Mouse (Mus musculus) forebrain, postnatal 0 days (tissue): ENCODE data around the gene Npas2. TPM values are rescaled to one million over a fixed set of nuclear protein-coding genes. Genes with fewer than 3 reads are reported as not detected.

Experiments used
- ATAC-seq: fragments of 200-750 bp; cut with Nextera tagmentation; 2 replicates; pipeline ENCODE4 v1.8.0; 2017; ENCODE audit warnings: mild to moderate bottlenecking, moderate library complexity
- DNase-seq: peaks from one replicate; pipeline ENCODE4 v3.0.0-alpha.2; 2015
- H3K27ac ChIP-seq: fragments of 300-500 bp; sonication (generic); 2 replicates; pipeline ENCODE4 v1.5.1; 2014; ENCODE audit warnings: low read depth, mild to moderate bottlenecking, antibody characterized with exemption, low read length, moderate library complexity, mixed read lengths
- H3K27me3 ChIP-seq: fragments of 300-500 bp; sonication (generic); 2 replicates; pipeline ENCODE4 v1.6.1; 2014; ENCODE audit warnings: mild to moderate bottlenecking, low read length, mixed read lengths; ENCODE audit not compliant: insufficient read depth
- H3K36me3 ChIP-seq: fragments of 300-500 bp; sonication (generic); 2 replicates; pipeline ENCODE4 v1.6.1; 2014; ENCODE audit warnings: mild to moderate bottlenecking, moderate library complexity; ENCODE audit not compliant: insufficient read depth
- H3K4me1 ChIP-seq: fragments of 300-500 bp; sonication (generic); 2 replicates; pipeline ENCODE4 v1.6.1; 2014; ENCODE audit warnings: antibody characterized with exemption; ENCODE audit not compliant: insufficient read depth
- H3K4me2 ChIP-seq: fragments of 300-500 bp; sonication (generic); 2 replicates; pipeline ENCODE4 v1.6.1; 2014; ENCODE audit warnings: low read depth, mild to moderate bottlenecking, moderate library complexity
- H3K4me3 ChIP-seq: fragments of 300-500 bp; sonication (generic); 2 replicates; pipeline ENCODE4 v1.5.1; 2014; ENCODE audit warnings: low read depth, low read length, mixed read lengths
- H3K9ac ChIP-seq: fragments of 300-500 bp; sonication (generic); 2 replicates; pipeline ENCODE4 v1.6.1; 2014; ENCODE audit warnings: mild to moderate bottlenecking
- H3K9me3 ChIP-seq: fragments of 300-500 bp; sonication (generic); 2 replicates; pipeline ENCODE4 v1.6.1; 2016; ENCODE audit warnings: low read length
- CTCF ChIP-seq: sonication (generic); IDR thresholded peaks from 2 replicates; pipeline ENCODE4 v1.5.1; 2016; ENCODE audit warnings: antibody characterized with exemption, control low read depth, low read depth
- WGBS: fragments of 180-500 bp; shearing (Covaris S2); extraction: QIAGEN DNeasy Blood & Tissue Kit; methylation state at CpG from one replicate; pipeline ENCODE4 v1.1.7; 2014; 5-methylcytosine and 5-hydroxymethylcytosine counted together
- polyA plus RNA-seq: library from polyadenylated mRNA; unstranded; fragments of >200 nt; fragmentation: Nextera tagmentation; extraction: Ambion mirVana; gene quantifications from 2 replicates; pipeline ENCODE4 v1.2.1, GENCODE M21; 2015
- total RNA-seq: library from RNA; depleted of rRNA; stranded (reverse); fragments of >200 nt; gene quantifications from 2 replicates; pipeline ENCODE4 v1.2.3, GENCODE M21; 2014

Gene Npas2
- total and polyA plus RNA-seq, 2 experiments from 2014 or later, result 3.3 to 4.6 TPM

- Histone ChIP-seq H3K27ac (no peak overlapping the region), H3K4me1 (no peaks in the 10 kb centered on the region), H3K4me3 (no peak overlapping the region), H3K9ac (no peak overlapping the region), H3K4me2 (no peak overlapping the region), H3K9me3 (no peaks in the 10 kb centered on the region), H3K27me3 (no peaks in the 10 kb centered on the region), H3K36me3 (no peaks in the 10 kb centered on the region)
- peak; percentile 22 for TF ChIP-seq CTCF
- DNase-seq, result no peak
- ATAC-seq, result no peak
- WGBS, result 75% methylated on average over 5 of the region's 5 CpGs
Measured at GRCm38 (mm10) chr1:39210928-39211327, 17.4 kb downstream of the Npas2 start.

GRCm38 (mm10) chr1:39212982-39213381, 19.5 kb downstream of the Npas2 start:
- ATAC-seq, result no peak
- H3K36me3 ChIP-seq, result no peaks in the 10 kb centered on the region
- no peak for TF ChIP-seq CTCF
- DNase-seq, result no peak
- WGBS, result 85% methylated on average over 6 of the region's 6 CpGs
- no peaks in the 10 kb centered on the region for H3K27me3 ChIP-seq
- H3K9ac ChIP-seq, result no peak overlapping the region
- no peaks in the 10 kb centered on the region for H3K9me3 ChIP-seq
- H3K4me3 ChIP-seq, result no peak overlapping the region
- no peak overlapping the region for H3K4me2 ChIP-seq
- H3K27ac ChIP-seq, result no peak overlapping the region
- no peaks in the 10 kb centered on the region for H3K4me1 ChIP-seq

DNA sequence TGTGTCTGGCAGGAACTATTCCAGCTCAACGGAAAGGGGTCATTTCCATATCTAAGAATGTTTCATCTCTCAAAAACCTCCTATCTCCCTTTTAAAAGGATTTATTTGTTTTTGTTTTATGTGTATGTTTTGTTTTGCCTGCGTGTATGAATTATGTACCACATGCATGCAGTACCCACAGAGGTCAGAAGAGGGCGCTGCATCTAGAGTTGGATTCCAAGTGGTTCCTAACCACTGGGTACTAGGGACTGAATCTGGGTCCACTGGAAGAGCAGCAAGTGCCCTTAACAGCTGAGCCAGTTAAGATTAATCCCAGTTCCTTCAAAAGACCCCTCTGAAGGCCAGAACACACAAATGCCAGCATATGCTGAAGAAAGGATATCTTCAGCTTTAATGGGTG, 24.1 kb downstream of the Npas2 start:
- Histone ChIP-seq H3K4me2 (no peak overlapping the region), H3K9ac (no peak overlapping the region), H3K27me3 (no peaks in the 10 kb centered on the region), H3K4me1 (no peaks in the 10 kb centered on the region), H3K4me3 (no peak overlapping the region), H3K27ac (no peak overlapping the region), H3K36me3 (no peaks in the 10 kb centered on the region), H3K9me3 (no peaks in the 10 kb centered on the region)
- DNase-seq (no peak), ATAC-seq (no peak)
- 83% methylated on average over 3 of the region's 3 CpGs for WGBS
- TF ChIP-seq CTCF, result peak; percentile 42; the same call in 1 of the 2 replicates

DNA sequence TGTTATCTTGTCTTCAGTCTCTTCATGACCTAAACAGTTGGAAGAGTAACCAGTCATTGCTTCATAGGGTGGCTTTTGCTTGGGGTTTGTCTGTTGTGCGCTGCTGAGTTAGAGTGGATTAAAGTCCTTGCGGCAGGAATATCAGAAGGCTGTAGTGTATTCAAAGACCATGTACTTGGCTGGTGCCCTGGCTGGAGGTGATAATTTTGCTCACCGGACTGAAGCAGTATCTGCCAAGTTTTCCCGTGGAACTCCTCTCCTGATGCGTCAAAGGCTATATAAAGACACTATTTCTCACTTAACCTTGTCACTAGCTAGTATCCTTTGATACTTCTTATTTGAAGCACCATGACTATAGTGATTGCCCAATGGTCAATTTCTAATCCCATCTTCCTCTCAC, 34.9 kb downstream of the Npas2 start:
- TF ChIP-seq CTCF, result no peak
- Histone ChIP-seq H3K9me3 (no peaks in the 10 kb centered on the region), H3K4me1 (no peaks in the 10 kb centered on the region; the same call in 1 of the 2 replicates), H3K4me3 (no peak overlapping the region), H3K27ac (no peak overlapping the region), H3K36me3 (no peaks in the 10 kb centered on the region), H3K4me2 (no peak overlapping the region), H3K9ac (no peak overlapping the region), H3K27me3 (no peaks in the 10 kb centered on the region)
- WGBS, result 92% methylated on average over 5 of the region's 5 CpGs
- no peak for DNase-seq
- ATAC-seq, result no peak

DNA sequence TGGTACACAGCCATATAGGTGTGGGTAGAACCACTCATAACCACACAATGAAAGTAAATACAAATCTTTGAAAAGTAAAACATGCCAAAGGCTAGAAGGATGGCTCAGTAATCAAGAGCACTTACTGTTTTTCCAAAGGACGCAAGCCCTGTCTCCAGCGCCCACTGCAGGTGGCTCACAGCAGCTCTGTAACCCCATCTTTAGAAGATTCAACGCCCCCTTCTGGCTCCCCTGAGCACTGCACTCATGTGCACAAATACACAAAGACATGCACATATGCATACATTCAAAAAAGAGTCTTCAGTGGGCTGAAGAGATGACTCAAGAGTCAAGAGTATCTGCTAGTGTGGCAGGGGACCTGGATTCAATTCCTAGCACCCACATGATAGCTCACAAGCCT, 36.5 kb downstream of the Npas2 start:
- no peak for TF ChIP-seq CTCF
- no peak for ATAC-seq

DNA sequence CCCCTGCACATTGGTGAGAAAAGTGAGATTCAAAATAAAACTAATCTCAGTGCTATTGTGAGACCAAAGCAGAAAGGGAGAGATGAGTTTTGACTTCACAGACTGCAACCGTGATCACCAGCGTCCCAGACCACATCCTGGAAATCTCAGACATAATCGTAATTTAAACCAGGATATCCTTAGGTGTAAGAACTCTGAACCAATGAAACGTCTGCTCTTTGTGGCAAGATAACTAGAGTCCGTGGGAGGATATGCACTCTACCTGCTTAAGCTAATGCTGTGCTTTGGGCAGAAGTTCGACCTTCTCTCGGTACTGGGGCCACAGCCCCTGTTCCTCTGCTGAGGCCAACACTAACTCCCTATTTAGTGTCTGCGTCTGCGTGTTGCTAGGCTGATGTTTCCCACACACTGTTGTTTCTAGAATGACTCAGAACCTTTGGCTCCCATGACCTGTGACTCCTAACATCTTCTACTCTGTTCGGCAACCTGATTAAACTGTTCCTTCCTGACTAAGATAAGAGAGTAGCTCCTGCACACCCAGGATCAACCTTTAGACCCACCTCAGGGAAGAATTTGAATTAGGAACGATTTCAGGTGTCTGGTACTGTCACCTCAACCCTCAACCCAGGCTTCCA, 41.4 kb downstream of the Npas2 start:
- 87% methylated on average over 11 of the region's 11 CpGs for WGBS
- DNase-seq, result no peak
- no peak for TF ChIP-seq CTCF

More for the DNA sequence above, 36.5 kb downstream of the Npas2 start:
- DNase-seq, result no peak
- Histone ChIP-seq H3K4me2 (no peak overlapping the region), H3K27me3 (no peaks in the 10 kb centered on the region), H3K4me3 (no peak overlapping the region), H3K9ac (no peak overlapping the region), H3K27ac (no peak overlapping the region), H3K36me3 (no peaks in the 10 kb centered on the region), H3K4me1 (no peaks in the 10 kb centered on the region; the same call in 1 of the 2 replicates), H3K9me3 (no peaks in the 10 kb centered on the region)
- WGBS, result 71% methylated on average over 3 of the region's 3 CpGs

GRCm38 (mm10) chr1:39237503-39238255, 44.1 kb downstream of the Npas2 start:
- Histone ChIP-seq H3K9ac (no peak overlapping the region), H3K4me1 (no peaks in the 10 kb centered on the region), H3K9me3 (no peaks in the 10 kb centered on the region), H3K36me3 (no peaks in the 10 kb centered on the region), H3K4me2 (no peak overlapping the region), H3K4me3 (no peak overlapping the region), H3K27ac (no peak overlapping the region), H3K27me3 (no peaks in the 10 kb centered on the region)
- 55% methylated on average over 9 of the region's 9 CpGs for WGBS
- ATAC-seq, result no peak
- TF ChIP-seq CTCF, result no peak
- DNase-seq, result no peak

More for the DNA sequence above, 41.4 kb downstream of the Npas2 start:
- Histone ChIP-seq H3K4me3 (no peak overlapping the region), H3K9me3 (no peaks in the 10 kb centered on the region), H3K27ac (no peak overlapping the region), H3K4me2 (no peak overlapping the region), H3K36me3 (no peaks in the 10 kb centered on the region), H3K4me1 (no peaks in the 10 kb centered on the region), H3K9ac (no peak overlapping the region), H3K27me3 (no peaks in the 10 kb centered on the region)
- no peak for ATAC-seq
